Mouse (Mus musculus): Measurements from ENCODE around the gene Tmem115.

GRCm38 (mm10) chr9:107521711-107522399 is 11.9 kb upstream of the Tmem115 start:
- TF ChIP-seq POLR2A (IDR thresholded peaks at IDR 0.05; ENCODE audit: insufficient read depth, low read length) (no peak), CTCF (IDR thresholded peaks at IDR 0.05; ENCODE audit: low read depth, low read length) (no peak)
